Mouse (Mus musculus) embryonic facial prominence, embryonic 10.5 days (tissue): ENCODE results near the gene Gm20696. TPM values are rescaled to one million over a fixed set of nuclear protein-coding genes. Genes with fewer than 3 reads are reported as not detected.
A peak's percentile ranks its signal among the peaks of the same experiment; 100 is the strongest.

Source experiments
- DNase-seq: peaks from one replicate; pipeline ENCODE4 v3.0.0-alpha.2; 2017; ENCODE audit warnings: low spot score
- H3K27ac ChIP-seq: fragments of 300-500 bp; sonication (generic); replicated peaks from 2 replicates; pipeline ENCODE4 v1.5.1; 2016; ENCODE audit warnings: mild to moderate bottlenecking
- H3K27me3 ChIP-seq: fragments of 300-500 bp; sonication (generic); replicated peaks from 2 replicates; pipeline ENCODE4 v1.6.1; 2016; ENCODE audit warnings: low read depth, mild to moderate bottlenecking; ENCODE audit not compliant: poor library complexity, severe bottlenecking
- H3K36me3 ChIP-seq: fragments of 300-500 bp; sonication (generic); replicated peaks from 2 replicates; pipeline ENCODE4 v1.6.1; 2016; ENCODE audit warnings: mild to moderate bottlenecking, moderate library complexity
- H3K4me1 ChIP-seq: fragments of 300-500 bp; sonication (generic); 2 replicates; pipeline ENCODE4 v1.6.1; 2016
- H3K4me3 ChIP-seq: fragments of 300-500 bp; sonication (generic); 2 replicates; pipeline ENCODE4 v1.5.1; 2016; ENCODE audit warnings: mild to moderate bottlenecking, moderate library complexity
- H3K9me3 ChIP-seq: fragments of 300-500 bp; sonication (generic); 2 replicates; pipeline ENCODE4 v1.6.1; 2016; ENCODE audit warnings: mild to moderate bottlenecking
- WGBS: fragments of 180-500 bp; shearing (Covaris S2); methylation state at CpG from one replicate; pipeline ENCODE4 v1.1.7; 2016; 5-methylcytosine and 5-hydroxymethylcytosine counted together
- polyA plus RNA-seq: library from polyadenylated mRNA; unstranded; fragments of >200 nt; fragmentation: Nextera tagmentation; extraction: Ambion mirVana; gene quantifications from 2 replicates; pipeline ENCODE4 v1.2.1, GENCODE M21; 2016

Gm20696 gene
- polyA plus RNA-seq, 1 experiment from 2014 or later: 4.5 TPM

- H3K4me3 ChIP-seq: no peak overlapping the region
- H3K9me3 ChIP-seq: no peaks in the 10 kb centered on the region
- no peak for DNase-seq
- H3K4me1 ChIP-seq: peaks cover 69% of the 10 kb centered on the region
- H3K27ac ChIP-seq: 0 out of 2 replicates have a peak overlapping the region, but pooled peaks have one; percentile 20
- no peaks in the 10 kb centered on the region for H3K36me3 ChIP-seq
- peaks cover 27% of the 10 kb centered on the region for H3K27me3 ChIP-seq
- WGBS: 62% methylated on average over 7 of the region's 7 CpGs
Measured at GRCm38 (mm10) chr6:99617867-99618266, 48.7 kb downstream of the Gm20696 start.

DNA sequence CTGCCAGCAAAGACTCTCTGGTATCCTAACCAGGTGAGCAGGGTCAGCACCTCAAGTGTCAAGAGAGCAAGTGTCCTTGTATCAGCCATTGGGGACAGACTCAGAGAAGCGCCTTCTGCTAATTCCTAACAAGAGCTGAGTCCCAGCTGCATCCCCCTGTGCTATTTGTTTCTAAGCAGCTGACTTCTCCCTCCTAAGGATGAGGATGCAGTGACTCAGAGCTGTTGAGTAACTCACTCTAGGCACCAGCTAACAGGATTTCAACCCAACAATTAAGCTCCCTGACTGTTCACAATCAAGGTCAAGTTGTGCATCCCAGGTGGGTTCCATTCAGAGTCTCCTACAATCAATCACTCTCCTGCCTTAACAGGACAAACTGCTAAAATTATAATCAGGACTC lies 49.2 kb downstream of the Gm20696 start:
- H3K27ac ChIP-seq: 0 out of 2 replicates have a peak overlapping the region, but pooled peaks have one; percentile 20
- H3K9me3 ChIP-seq: no peaks in the 10 kb centered on the region
- DNase-seq: no peak
- no peak overlapping the region for H3K4me3 ChIP-seq
- no peaks in the 10 kb centered on the region for H3K36me3 ChIP-seq
- WGBS: 77% methylated on average over 1 of the region's 1 CpGs
- H3K4me1 ChIP-seq: peaks cover 74% of the 10 kb centered on the region
- peaks cover 27% of the 10 kb centered on the region for H3K27me3 ChIP-seq

DNA sequence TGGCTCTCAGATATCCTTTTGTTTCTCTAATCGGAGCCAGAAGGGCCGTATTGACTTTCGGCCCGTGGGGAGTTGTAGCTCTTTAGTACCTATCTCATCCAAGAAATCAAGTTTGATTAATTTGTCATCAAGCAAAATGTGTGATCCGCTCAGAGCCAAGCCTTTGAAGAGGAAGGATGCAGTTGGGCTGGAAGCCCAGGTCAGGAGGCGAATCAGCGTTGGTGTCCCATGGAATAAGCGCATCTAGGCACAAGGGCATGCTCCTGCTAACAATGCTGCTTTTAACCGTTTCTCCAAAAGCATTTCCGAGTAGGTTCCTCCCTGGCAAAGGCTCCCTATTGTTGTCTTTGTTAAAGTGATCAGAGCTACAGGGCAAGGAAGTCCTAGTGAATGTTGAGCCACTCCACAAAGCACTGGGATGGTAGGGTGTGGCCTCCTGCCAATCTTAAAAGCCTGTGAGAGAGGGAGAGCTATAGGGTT lies 51.3 kb downstream of the Gm20696 start:
- 13% methylated on average over 10 of the region's 10 CpGs for WGBS
- Histone ChIP-seq H3K4me3 (peak overlapping the region; percentile 16; the same call in 1 of the 2 replicates), H3K4me1 (peaks cover 79% of the 10 kb centered on the region), H3K27ac (peak overlapping the region; percentile 71), H3K9me3 (no peaks in the 10 kb centered on the region), H3K27me3 (peaks cover 27% of the 10 kb centered on the region), H3K36me3 (no peaks in the 10 kb centered on the region)
- peak; percentile 37 for DNase-seq

DNA sequence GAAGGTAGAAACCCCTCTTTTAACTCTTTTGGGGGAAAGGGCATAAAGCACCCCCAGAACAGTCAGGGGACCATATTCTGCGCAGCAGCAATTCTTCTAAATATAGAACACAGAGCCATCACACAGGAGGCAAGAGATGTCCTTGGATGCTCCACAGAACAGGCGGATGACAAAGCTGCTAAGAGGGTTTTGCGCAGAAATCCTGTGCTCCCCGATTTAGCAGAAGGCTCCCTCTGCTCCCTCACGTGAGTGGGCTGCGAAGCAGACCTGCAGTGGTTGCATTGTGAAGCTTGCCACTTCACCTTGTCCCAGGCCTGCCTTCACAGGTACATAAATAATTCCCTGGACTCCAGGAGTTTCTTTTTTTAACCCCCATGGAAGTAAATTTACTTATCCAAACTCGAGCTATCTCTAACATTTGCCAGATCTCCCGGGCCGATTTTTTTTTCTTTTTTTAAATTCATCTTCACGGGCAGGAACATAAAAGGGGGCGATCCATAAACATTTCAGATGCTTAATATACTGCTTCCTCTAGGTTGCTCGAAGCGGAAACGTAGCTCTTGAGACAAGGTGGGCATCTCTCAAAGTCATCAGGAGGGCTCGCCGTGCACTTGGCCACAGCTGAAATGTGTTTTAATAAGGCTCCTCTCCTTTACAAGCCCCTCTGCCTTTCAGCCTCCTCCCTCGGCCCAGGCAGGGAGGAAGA lies 51.9 kb downstream of the Gm20696 start:
- H3K27ac ChIP-seq: peak overlapping the region; percentile 71
- no peaks in the 10 kb centered on the region for H3K36me3 ChIP-seq
- no peak for DNase-seq
- H3K27me3 ChIP-seq: peaks cover 27% of the 10 kb centered on the region
- H3K4me3 ChIP-seq: no peak overlapping the region
- WGBS: 62% methylated on average over 17 of the region's 17 CpGs
- no peaks in the 10 kb centered on the region for H3K9me3 ChIP-seq
- H3K4me1 ChIP-seq: peaks cover 79% of the 10 kb centered on the region

DNA sequence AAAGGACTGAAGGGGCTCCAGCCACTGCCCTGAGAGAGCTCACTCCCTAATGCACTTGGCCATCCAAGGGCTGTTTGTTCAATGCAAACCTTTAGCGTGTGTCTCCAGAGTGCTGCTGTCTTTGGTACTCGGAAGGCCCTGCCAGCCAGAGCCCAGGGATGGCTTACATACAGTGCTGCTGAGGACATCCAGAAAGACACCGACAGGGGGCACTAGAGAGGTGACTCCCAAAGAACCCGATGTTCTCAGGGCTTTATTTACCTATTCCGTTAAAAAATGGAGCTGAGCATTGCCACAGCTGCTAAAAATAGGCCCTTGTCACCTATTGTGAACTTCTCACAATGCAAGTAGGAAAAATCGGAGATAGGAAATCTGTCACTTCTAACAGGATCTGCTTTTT lies 54.7 kb downstream of the Gm20696 start:
- Histone ChIP-seq H3K9me3 (no peaks in the 10 kb centered on the region), H3K27me3 (peaks cover 21% of the 10 kb centered on the region), H3K36me3 (no peaks in the 10 kb centered on the region), H3K27ac (peak overlapping the region; percentile 57; the same call in 1 of the 2 replicates), H3K4me1 (peaks cover 59% of the 10 kb centered on the region), H3K4me3 (no peak overlapping the region)
- no peak for DNase-seq
- 67% methylated on average over 6 of the region's 6 CpGs for WGBS

DNA sequence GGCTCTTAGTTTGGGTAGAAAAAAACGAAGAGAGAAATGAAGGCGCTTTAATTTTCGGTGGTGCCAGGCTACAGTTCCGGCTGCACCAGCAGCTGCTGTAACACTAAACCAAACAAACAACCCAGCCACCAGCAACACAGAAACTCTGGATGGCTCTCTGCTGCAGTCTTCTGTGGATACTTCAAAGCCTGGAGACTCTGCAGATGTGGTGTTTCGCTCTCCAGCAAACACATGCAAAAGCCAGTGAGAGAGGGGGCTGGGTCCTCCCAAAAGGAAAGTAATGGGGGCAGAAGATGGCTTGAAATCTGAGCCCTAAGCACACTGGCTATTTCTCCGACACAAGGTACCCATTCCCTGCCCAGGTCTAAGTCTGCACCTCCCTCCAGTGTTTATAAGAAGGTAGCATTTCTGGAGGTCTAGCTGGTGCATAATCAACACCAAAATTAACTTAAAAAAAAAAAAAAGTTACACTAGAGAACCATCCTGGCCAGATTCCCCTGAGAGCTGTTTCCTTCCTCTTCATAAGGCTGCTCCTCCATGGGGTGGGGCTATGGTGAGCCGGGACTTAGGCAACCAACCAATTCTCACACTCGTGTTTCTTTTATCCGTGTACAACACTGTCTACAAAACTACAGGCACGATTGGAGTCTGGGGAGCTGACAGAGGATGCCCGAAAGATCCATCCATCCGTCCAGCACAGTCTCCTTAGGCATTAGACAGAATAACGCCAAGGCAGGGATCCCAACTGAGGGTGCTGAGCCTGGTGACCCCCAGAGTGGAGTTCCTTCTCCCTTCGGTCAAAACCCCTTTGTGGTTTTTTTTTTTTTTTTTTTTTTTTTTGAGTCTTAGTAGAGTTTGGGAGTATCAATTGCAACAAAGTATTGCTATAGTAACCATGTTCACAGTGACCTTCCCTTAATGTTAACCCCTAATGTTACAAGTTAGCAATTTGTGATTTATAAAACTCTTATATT lies 55.9 kb downstream of the Gm20696 start:
- peak; percentile 55 for DNase-seq
- peak overlapping the region; percentile 67 for H3K27ac ChIP-seq

DNA sequence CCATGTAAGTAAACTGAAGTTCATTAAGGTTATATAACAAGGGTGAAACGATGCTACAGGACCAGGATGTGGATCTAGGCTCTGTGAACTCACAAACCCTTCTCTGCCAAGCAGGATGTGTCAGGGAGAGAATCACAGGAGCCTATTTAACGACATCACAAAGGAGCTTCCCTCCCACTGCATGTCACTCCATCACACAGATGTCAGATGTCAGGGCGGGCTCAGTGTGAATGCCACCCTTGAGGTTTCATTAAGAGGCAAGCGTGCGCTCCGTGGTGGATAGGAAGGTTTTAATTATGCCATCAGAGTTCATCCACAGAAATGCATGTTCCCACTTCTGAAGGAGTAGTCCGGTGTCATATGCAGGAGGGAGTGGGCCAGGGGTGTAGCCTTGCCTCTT lies 60.5 kb downstream of the Gm20696 start:
- no peaks in the 10 kb centered on the region for H3K36me3 ChIP-seq
- H3K4me1 ChIP-seq: peaks cover 27% of the 10 kb centered on the region
- WGBS: 73% methylated on average over 7 of the region's 7 CpGs
- H3K9me3 ChIP-seq: no peaks in the 10 kb centered on the region
- DNase-seq: no peak
- H3K4me3 ChIP-seq: no peak overlapping the region
- no peaks in the 10 kb centered on the region for H3K27me3 ChIP-seq
- no peak overlapping the region for H3K27ac ChIP-seq

More for the DNA sequence above, 55.9 kb downstream of the Gm20696 start:
- peaks cover 13% of the 10 kb centered on the region for H3K27me3 ChIP-seq
- WGBS: 45% methylated on average over 14 of the region's 14 CpGs
- H3K36me3 ChIP-seq: no peaks in the 10 kb centered on the region
- H3K4me3 ChIP-seq: peak overlapping the region; percentile 35; the same call in 1 of the 2 replicates
- no peaks in the 10 kb centered on the region for H3K9me3 ChIP-seq
- peaks cover 49% of the 10 kb centered on the region for H3K4me1 ChIP-seq

DNA sequence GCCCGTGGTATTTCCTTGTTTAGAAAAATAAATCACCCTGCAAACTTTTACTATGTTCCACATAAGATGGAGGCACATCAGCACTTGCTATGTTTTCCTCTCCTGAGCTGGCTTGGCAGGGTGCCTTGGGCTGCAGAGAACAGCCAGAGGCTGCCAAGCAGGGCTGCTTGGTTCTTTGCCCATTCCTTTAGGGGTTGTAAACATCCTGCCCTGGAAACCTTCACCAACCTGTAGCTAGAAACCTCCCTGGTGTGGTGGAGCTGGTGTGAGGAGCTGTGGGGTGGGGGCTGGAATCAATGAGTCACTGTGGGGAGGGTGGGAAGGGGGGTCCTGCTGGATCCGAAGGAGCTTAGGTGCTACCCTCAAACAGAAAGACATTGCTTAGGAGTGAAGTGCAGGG lies 61.8 kb downstream of the Gm20696 start:
- H3K27ac ChIP-seq: no peak overlapping the region
- no peaks in the 10 kb centered on the region for H3K27me3 ChIP-seq
- no peak for DNase-seq
- no peak overlapping the region for H3K4me3 ChIP-seq
- peaks cover 26% of the 10 kb centered on the region for H3K4me1 ChIP-seq
- H3K9me3 ChIP-seq: no peaks in the 10 kb centered on the region
- 81% methylated on average over 2 of the region's 2 CpGs for WGBS
- H3K36me3 ChIP-seq: no peaks in the 10 kb centered on the region

DNA sequence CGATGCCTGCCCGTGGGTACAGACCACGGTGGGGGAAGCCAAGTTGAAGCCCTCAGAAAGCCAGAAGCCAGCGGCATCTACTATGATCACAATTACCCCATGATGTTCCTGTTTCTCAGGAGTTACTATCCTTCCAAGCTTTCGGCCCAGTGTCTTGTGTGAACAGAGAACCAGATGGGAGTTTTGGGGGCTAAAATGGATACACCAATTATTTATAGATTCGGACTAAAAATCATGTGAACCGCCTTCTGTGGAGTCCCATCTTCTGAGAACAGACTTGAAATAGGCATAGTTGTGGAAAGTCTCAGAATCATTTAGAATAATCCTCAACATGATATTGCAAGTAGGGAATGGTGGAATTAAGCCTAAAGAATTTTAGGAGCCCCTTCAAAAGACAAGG lies 64.2 kb downstream of the Gm20696 start:
- Histone ChIP-seq H3K4me1 (peaks cover 33% of the 10 kb centered on the region), H3K4me3 (no peak overlapping the region), H3K9me3 (no peaks in the 10 kb centered on the region), H3K36me3 (no peaks in the 10 kb centered on the region), H3K27ac (no peak overlapping the region), H3K27me3 (no peaks in the 10 kb centered on the region)
- WGBS: 89% methylated on average over 7 of the region's 7 CpGs
- DNase-seq: no peak

DNA sequence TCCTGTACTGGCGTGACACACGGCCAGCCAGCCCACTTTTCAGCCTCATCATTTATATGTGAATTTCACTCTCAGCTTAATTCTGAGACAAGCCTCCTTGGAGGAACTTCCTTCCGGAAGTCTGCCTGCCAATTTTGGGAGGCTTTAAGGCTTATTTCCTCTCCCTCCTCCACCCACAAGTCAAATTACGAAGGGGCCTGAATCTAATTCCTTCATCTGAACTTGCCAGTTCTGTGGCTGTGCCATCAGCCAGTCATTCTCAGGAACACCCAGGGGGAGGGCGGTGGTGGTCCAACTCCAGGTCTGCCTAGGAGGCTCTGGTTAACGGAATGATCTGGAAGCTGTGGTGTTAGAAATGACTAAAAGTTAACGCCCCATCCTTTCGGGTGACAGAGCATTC lies 65.7 kb downstream of the Gm20696 start:
- Histone ChIP-seq H3K27me3 (no peaks in the 10 kb centered on the region), H3K9me3 (no peaks in the 10 kb centered on the region), H3K27ac (0 out of 2 replicates have a peak overlapping the region, but pooled peaks have one; percentile 4), H3K4me1 (peaks cover 33% of the 10 kb centered on the region), H3K4me3 (no peak overlapping the region), H3K36me3 (no peaks in the 10 kb centered on the region)
- whole genome bisulfite sequencing: 72% methylated on average over 8 of the region's 8 CpGs
- no peak for DNase-seq

DNA sequence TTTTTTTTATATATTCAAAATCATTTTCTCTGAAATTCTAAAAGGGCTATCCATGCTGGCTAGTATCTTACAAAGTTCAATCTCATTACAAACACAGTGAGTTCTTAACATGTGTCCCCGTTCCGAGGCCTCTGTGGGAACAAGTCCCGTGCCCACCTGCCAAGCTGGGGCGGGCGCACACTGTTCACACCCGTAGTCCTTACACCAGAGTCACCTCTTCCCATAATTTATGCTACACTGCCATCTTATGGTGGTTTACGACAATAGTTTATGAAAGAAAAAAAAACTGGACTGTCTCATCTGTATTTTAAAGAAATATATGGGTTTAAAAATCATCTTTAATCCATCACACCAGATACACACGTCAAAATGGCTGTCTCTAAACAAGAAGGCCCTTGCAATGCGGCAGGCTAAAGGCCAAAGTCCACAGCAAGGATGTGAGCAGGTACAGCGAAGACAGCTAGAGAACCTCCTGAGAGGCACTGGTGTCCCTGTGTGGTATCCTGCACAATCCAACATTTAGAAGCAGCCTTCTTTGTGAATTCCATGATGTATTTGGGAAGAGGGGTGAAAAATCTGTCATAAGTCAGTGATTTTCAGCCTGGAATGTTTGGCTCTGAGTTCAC lies 66.3 kb downstream of the Gm20696 start:
- Histone ChIP-seq H3K4me3 (no peak overlapping the region), H3K4me1 (peaks cover 33% of the 10 kb centered on the region), H3K36me3 (no peaks in the 10 kb centered on the region), H3K27ac (no peak overlapping the region), H3K9me3 (no peaks in the 10 kb centered on the region), H3K27me3 (no peaks in the 10 kb centered on the region)
- DNase-seq: peak; percentile 60
- WGBS: 43% methylated on average over 10 of the region's 10 CpGs

DNA sequence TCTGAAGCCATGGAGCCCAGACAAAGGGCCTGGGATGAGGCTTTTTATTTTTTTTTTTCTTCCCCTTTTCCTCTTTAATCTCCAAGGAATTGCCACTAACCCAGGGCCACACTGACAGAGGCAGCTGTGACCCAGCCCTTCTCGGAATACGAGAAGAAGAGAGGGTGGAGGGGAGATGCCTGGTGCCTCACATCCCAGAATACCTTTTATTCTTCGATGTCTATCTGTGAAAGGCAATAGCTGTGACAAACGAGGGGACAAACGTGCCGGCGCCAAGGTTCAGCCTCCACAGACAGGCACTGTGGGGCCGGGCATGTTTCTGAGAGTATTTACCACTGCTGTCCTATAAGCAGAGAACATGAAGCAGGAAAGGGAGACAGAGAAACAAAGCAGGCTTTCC lies 66.9 kb downstream of the Gm20696 start:
- Histone ChIP-seq H3K36me3 (no peaks in the 10 kb centered on the region), H3K9me3 (no peaks in the 10 kb centered on the region), H3K27ac (peak overlapping the region; percentile 45), H3K27me3 (no peaks in the 10 kb centered on the region), H3K4me1 (peaks cover 33% of the 10 kb centered on the region), H3K4me3 (no peak overlapping the region)
- WGBS: 38% methylated on average over 8 of the region's 8 CpGs
- DNase-seq: no peak
